ENCODE assay signal across 26 mouse cellular contexts in the genomic region with DNA sequence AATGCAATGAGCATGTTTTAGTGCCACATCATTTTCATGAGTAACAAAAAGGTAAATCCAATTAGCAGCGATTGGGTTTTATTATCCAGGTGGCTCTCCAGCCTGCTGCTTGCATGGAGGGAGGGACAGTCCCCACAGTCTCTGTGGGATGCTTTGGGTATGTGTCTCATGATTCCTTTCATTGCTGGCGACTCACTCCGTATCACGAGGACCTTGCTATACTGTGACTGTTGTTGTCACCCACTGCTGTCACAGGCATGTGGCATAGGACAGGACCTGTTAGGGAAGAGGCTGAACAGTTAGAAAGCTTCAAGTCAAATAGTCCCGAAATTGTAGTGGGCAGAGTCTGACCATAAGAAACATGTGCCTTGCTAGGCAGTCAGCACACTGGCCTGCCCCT.
"Had no signal": no experiment of that assay in that cellular context is flagged by ENCODE, and none has a peak within 500 bp of the region (broad histone marks: within the 10 kb centered on the region; RNA-seq: fewer than 3 reads in every experiment).

No protein-coding gene starts in this region.

- H3K27ac ChIP-seq: gastrocnemius, adult 2 months; heart, embryonic 10.5 days; hindbrain, embryonic 10.5 days; hindbrain, embryonic 12.5 days; hindbrain, embryonic 14.5 days; kidney, embryonic 15.5 days; kidney, postnatal 0 days; layer of hippocampus, adult 2 months; limb, embryonic 13.5 days; limb, embryonic 15.5 days; liver, embryonic 12.5 days; liver, embryonic 14.5 days had no signal

- H3K27me3 ChIP-seq: heart, embryonic 12.5 days; kidney, embryonic 15.5 days; limb, embryonic 13.5 days; limb, embryonic 15.5 days; liver, embryonic 12.5 days had no signal

- DNase-seq: gastrocnemius, adult 2 months; gastrocnemius, postnatal 10 days; gastrocnemius, postnatal 25 days; heart, adult 18-20 months; heart, postnatal 10 days; heart, postnatal 4 days; kidney, adult 11 months; kidney, adult 2 months; kidney, adult 9 months; kidney, postnatal 14 days; kidney, postnatal 36 days; layer of hippocampus, postnatal 36 days had no signal

- H3K36me3 ChIP-seq: heart, embryonic 10.5 days; heart, embryonic 12.5 days; hindbrain, embryonic 10.5 days; hindbrain, embryonic 12.5 days; kidney, embryonic 15.5 days; limb, embryonic 13.5 days; limb, embryonic 15.5 days; liver, embryonic 12.5 days had no signal

- H3K4me2 ChIP-seq: heart, embryonic 12.5 days; hindbrain, embryonic 12.5 days; hindbrain, embryonic 14.5 days; kidney, embryonic 15.5 days; limb, embryonic 13.5 days; limb, embryonic 15.5 days; liver, embryonic 12.5 days had no signal

- H3K4me3 ChIP-seq: gastrocnemius, adult 2 months; heart, embryonic 10.5 days; heart, embryonic 12.5 days; hindbrain, embryonic 10.5 days; hindbrain, embryonic 12.5 days; kidney, embryonic 15.5 days; layer of hippocampus, adult 2 months; limb, embryonic 13.5 days; limb, embryonic 15.5 days; liver, embryonic 12.5 days had no signal

- ATAC-seq: hindbrain, embryonic 16.5 days; intestine, embryonic 16.5 days; liver, embryonic 12.5 days had no signal

- H3K9me3 ChIP-seq: heart, embryonic 10.5 days; heart, embryonic 12.5 days; hindbrain, embryonic 10.5 days; hindbrain, embryonic 12.5 days; kidney, embryonic 15.5 days; limb, embryonic 13.5 days; limb, embryonic 15.5 days; liver, embryonic 12.5 days had no signal

- H3K4me1 ChIP-seq: heart, embryonic 10.5 days; heart, embryonic 12.5 days; kidney, embryonic 15.5 days; limb, embryonic 13.5 days; limb, embryonic 15.5 days had no signal

- H3K9ac ChIP-seq: heart, embryonic 12.5 days; hindbrain, embryonic 12.5 days; hindbrain, embryonic 14.5 days; kidney, embryonic 15.5 days; limb, embryonic 13.5 days; limb, embryonic 15.5 days; liver, embryonic 12.5 days; liver, embryonic 14.5 days had no signal
